In genomic region chr1:82110071-82110635, GRCm38 (mm10) we compare ENCODE assay signal across 22 mouse cellular contexts.
DNase-seq lines count a peak whose midpoint lies in the region; ATAC-seq and TF ChIP-seq lines count a peak whose summit lies in the region.
"Had no signal": no experiment of that assay in that cellular context is flagged by ENCODE, and none has a peak within 500 bp of the region (broad histone marks: within the 10 kb centered on the region; RNA-seq: fewer than 3 reads in every experiment).

No protein-coding gene starts in this region.

- no peak overlapping the region for H3K4me2 ChIP-seq in neural tube, embryonic 15.5 days
- H3K4me2 ChIP-seq: forebrain, embryonic 13.5 days; heart, embryonic 11.5 days; hindbrain, embryonic 13.5 days; limb, embryonic 13.5 days; liver, embryonic 13.5 days had no signal

- ATAC-seq in neural tube, embryonic 15.5 days (ENCODE audit: low FRiP score) = no peak
- ATAC-seq: forebrain, embryonic 13.5 days; inflammation-experienced regulatory T-cells, adult 6 months; midbrain, embryonic 16.5 days had no signal

- H3K27ac ChIP-seq in gastrocnemius, adult 2 months = peak overlapping the region; percentile 85
- no peak overlapping the region for H3K27ac ChIP-seq in neural tube, embryonic 15.5 days (replicated peaks)
- H3K27ac ChIP-seq: forebrain, embryonic 13.5 days; hindbrain, embryonic 13.5 days; limb, embryonic 13.5 days; liver, embryonic 13.5 days; stomach, postnatal 0 days had no signal

- no peaks in the 10 kb centered on the region for H3K9me3 ChIP-seq in neural tube, embryonic 15.5 days (replicated peaks)
- H3K9me3 ChIP-seq: forebrain, embryonic 13.5 days; G1E; hindbrain, embryonic 13.5 days; limb, embryonic 13.5 days; liver, embryonic 13.5 days had no signal

- no peaks in the 10 kb centered on the region for H3K27me3 ChIP-seq in neural tube, embryonic 15.5 days (replicated peaks)
- H3K27me3 ChIP-seq: forebrain, embryonic 13.5 days; hindbrain, embryonic 13.5 days; limb, embryonic 13.5 days; liver, embryonic 13.5 days; megakaryocyte, embryonic 14.5 days had no signal

- no peak overlapping the region for H3K9ac ChIP-seq in neural tube, embryonic 15.5 days (replicated peaks)
- H3K9ac ChIP-seq: forebrain, embryonic 13.5 days; hindbrain, embryonic 13.5 days; limb, embryonic 13.5 days; liver, embryonic 13.5 days had no signal

- peak; percentile 54 for DNase-seq in gastrocnemius, adult 2 months
- no peak for DNase-seq in gastrocnemius, postnatal 14 days
- DNase-seq in 3134 (ENCODE audit: extremely low read depth, insufficient read length, low spot score) (peak; percentile 66), 3T3-L1 (ENCODE audit: low read depth, low spot score) (peak; percentile 89)
- DNase-seq in gastrocnemius, postnatal 10 days = peak; percentile 20
- DNase-seq in left cerebral cortex, postnatal 14 days (ENCODE audit: low spot score in 2 of 2) = no peak
- DNase-seq: cerebellum, adult 2 months; kidney, adult 9 months; kidney, postnatal 4 days; liver, embryonic 13.5 days; retina, postnatal 1 day had no signal

- no peaks in the 10 kb centered on the region for H3K36me3 ChIP-seq in neural tube, embryonic 15.5 days
- H3K36me3 ChIP-seq: G1E; hindbrain, embryonic 13.5 days; limb, embryonic 13.5 days; liver, embryonic 13.5 days had no signal

- H3K4me1 ChIP-seq in neural tube, embryonic 15.5 days = no peaks in the 10 kb centered on the region
- H3K4me1 ChIP-seq: liver, embryonic 13.5 days; megakaryocyte, embryonic 14.5 days had no signal

- intact Hi-C loops in gastrocnemius, adult 2 months (cut with DNase I) = loop anchor here (2.0 kb wide), 1 partner anchor 175 kb away; no protein-coding TSS in a partner anchor
- intact Hi-C loops in gastrocnemius, postnatal 14 days (cut with DNase I; ENCODE audit: low total_unique reads) = no loop called here
- intact Hi-C loops in left cerebral cortex, postnatal 14 days (cut with DNase I) = no loop called here

- TF ChIP-seq CTCF in gastrocnemius, adult 2 months (IDR thresholded peaks at IDR 0.05) = no peak

- WGBS in neural tube, embryonic 15.5 days = 85% methylated on average over 1 of the region's 1 CpGs

- H3K4me3 ChIP-seq in gastrocnemius, adult 2 months = peak overlapping the region; percentile 28
- H3K4me3 ChIP-seq in neural tube, embryonic 15.5 days (replicated peaks) = no peak overlapping the region
- H3K4me3 ChIP-seq: erythroblast, embryonic 14.5 days; forebrain, embryonic 13.5 days; hindbrain, embryonic 13.5 days; limb, embryonic 13.5 days; liver, embryonic 13.5 days; megakaryocyte, embryonic 14.5 days had no signal

Comparison
In these comparisons a context has a peak if more than half of its experiments do, and no peak if none do; other contexts are left out.
1. DNase-seq: peak in gastrocnemius, adult 2 months (single experiment), 3134 (single experiment), 3T3-L1 (single experiment) and gastrocnemius, postnatal 10 days (single experiment); none in gastrocnemius, postnatal 14 days (single experiment) and left cerebral cortex, postnatal 14 days (0 of 2).